Mouse (Mus musculus) stomach, embryonic 14.5 days (tissue): Measurements from ENCODE around the gene Hist1h3a. TPM values are rescaled to one million over a fixed set of nuclear protein-coding genes. Genes with fewer than 3 reads are reported as not detected.
"Not testable (repeated sequence)": the region's sequence is repeated elsewhere in the genome, so short reads cannot be mapped to it uniquely, and the experiment has no call there.

Source experiments
- ATAC-seq: fragments of 200-750 bp; cut with Nextera tagmentation; 2 replicates; pipeline ENCODE4 v1.8.0; 2017; ENCODE audit warnings: low read depth, moderate TSS enrichment; ENCODE audit not compliant: insufficient number of reproducible peaks, insufficient read depth, low FRiP score
- H3K27ac ChIP-seq: fragments of 300-500 bp; sonication (generic); 2 replicates; pipeline ENCODE4 v1.5.1; 2014; ENCODE audit warnings: mild to moderate bottlenecking, low read length, moderate library complexity, mixed read lengths
- H3K27me3 ChIP-seq: fragments of 300-500 bp; sonication (generic); 2 replicates; pipeline ENCODE4 v1.6.1; 2014; ENCODE audit warnings: low read length, control low read depth, mixed read lengths; ENCODE audit not compliant: control insufficient read depth, insufficient read depth
- H3K36me3 ChIP-seq: fragments of 300-500 bp; sonication (generic); 2 replicates; pipeline ENCODE4 v1.6.1; 2014; ENCODE audit warnings: mild to moderate bottlenecking, control low read depth, low read length, moderate library complexity, mixed read lengths; ENCODE audit not compliant: control insufficient read depth, insufficient read depth
- H3K4me1 ChIP-seq: fragments of 300-500 bp; sonication (generic); 2 replicates; pipeline ENCODE4 v1.6.1; 2014; ENCODE audit warnings: low read length, control low read depth, mixed read lengths; ENCODE audit not compliant: control insufficient read depth, insufficient read depth
- H3K4me2 ChIP-seq: fragments of 300-500 bp; sonication (generic); replicated peaks from 2 replicates; pipeline ENCODE4 v1.6.1; 2014; ENCODE audit warnings: low read depth, low read length, control low read depth
- H3K4me3 ChIP-seq: fragments of 300-500 bp; sonication (generic); 2 replicates; pipeline ENCODE4 v1.5.1; 2014; ENCODE audit warnings: low read depth, low read length, control low read depth
- H3K9ac ChIP-seq: fragments of 300-500 bp; sonication (generic); replicated peaks from 2 replicates; pipeline ENCODE4 v1.6.1; 2014; ENCODE audit warnings: low read depth, mild to moderate bottlenecking, control low read depth, low read length, moderate library complexity, mixed read lengths
- H3K9me3 ChIP-seq: fragments of 300-500 bp; sonication (generic); 2 replicates; pipeline ENCODE4 v1.6.1; 2016; ENCODE audit warnings: low read depth, low read length, control low read depth; ENCODE audit not compliant: control insufficient read depth
- WGBS: fragments of 180-500 bp; shearing (Covaris S2); extraction: QIAGEN DNeasy Blood & Tissue Kit; methylation state at CpG from one replicate; pipeline ENCODE4 v1.1.7; 2014; 5-methylcytosine and 5-hydroxymethylcytosine counted together
- polyA plus RNA-seq: library from polyadenylated mRNA; unstranded; fragments of >200 nt; fragmentation: Nextera tagmentation; extraction: Ambion mirVana; gene quantifications from 2 replicates; pipeline ENCODE4 v1.2.1, GENCODE M21; 2014

Gene Hist1h3a
- polyA plus RNA-seq, 1 experiment from 2014 or later, result 6.5 TPM

GRCm38 (mm10) chr13:23746201-23747080 lies 15.7 kb downstream of the Hist1h3a start, which contains the start of gene Hist1h2bb:
TSS of gene Hist1h2bb (plus strand) at chr13:23746734.
- H3K4me1 ChIP-seq, H3K36me3 ChIP-seq, H3K27me3 ChIP-seq, H3K9me3 ChIP-seq: not testable (repeated sequence)
- Histone ChIP-seq H3K4me2 (peak within 1 kb of the TSS; percentile 71), H3K4me3 (peak within 1 kb of the TSS; percentile 35), H3K9ac (peak within 1 kb of the TSS; percentile 71), H3K27ac (peak within 1 kb of the TSS; percentile 99)
- under 1% methylated on average over 36 of the region's 58 CpGs for WGBS
- peak; percentile 92 for ATAC-seq

GRCm38 (mm10) chr13:23745381-23746161 lies 16.6 kb downstream of the Hist1h3a start, which contains the start of gene Hist1h3c:
TSS of gene Hist1h3c (minus strand) at chr13:23745602.
- no peaks in the 10 kb centered on the region for H3K36me3 ChIP-seq
- peak within 1 kb of the TSS; percentile 99 for H3K27ac ChIP-seq
- H3K9me3 ChIP-seq, result no peaks in the 10 kb centered on the region
- peaks cover 14% of the 10 kb centered on the region for H3K4me1 ChIP-seq
- peak within 1 kb of the TSS; percentile 71 for H3K4me2 ChIP-seq
- H3K4me3 ChIP-seq, result peak within 1 kb of the TSS; percentile 35
- under 1% methylated on average over 28 of the region's 28 CpGs for WGBS
- H3K27me3 ChIP-seq, result no peaks in the 10 kb centered on the region
- H3K9ac ChIP-seq, result peak within 1 kb of the TSS; percentile 71
- ATAC-seq, result peak; percentile 68

- no peak for ATAC-seq
- peak overlapping the region; percentile 57 for H3K9ac ChIP-seq
- peaks cover 18% of the 10 kb centered on the region for H3K4me1 ChIP-seq
- no peaks in the 10 kb centered on the region for H3K9me3 ChIP-seq
- H3K27ac ChIP-seq, result peak overlapping the region; percentile 82
- under 1% methylated on average over 16 of the region's 36 CpGs for whole genome bisulfite sequencing
- peak overlapping the region; percentile 35 for H3K4me3 ChIP-seq
- peak overlapping the region; percentile 71 for H3K4me2 ChIP-seq
- H3K36me3 ChIP-seq, result no peaks in the 10 kb centered on the region
- no peaks in the 10 kb centered on the region for H3K27me3 ChIP-seq
These were observed 17.5 kb downstream of the Hist1h3a start for GRCm38 (mm10) chr13:23744421-23745380.

GRCm38 (mm10) chr13:23743963-23744362 lies 18.2 kb downstream of the Hist1h3a start:
- Histone ChIP-seq H3K4me2 (peak overlapping the region; percentile 71), H3K9ac (no peak overlapping the region), H3K27me3 (no peaks in the 10 kb centered on the region), H3K4me3 (peak overlapping the region; percentile 35), H3K4me1 (peaks cover 20% of the 10 kb centered on the region), H3K9me3 (no peaks in the 10 kb centered on the region), H3K36me3 (no peaks in the 10 kb centered on the region), H3K27ac (peak overlapping the region; percentile 82)
- no peak for ATAC-seq
- WGBS, result 31% methylated on average over 4 of the region's 4 CpGs

GRCm38 (mm10) chr13:23743215-23743614 lies 19.0 kb downstream of the Hist1h3a start:
- H3K27me3 ChIP-seq, result no peaks in the 10 kb centered on the region
- H3K36me3 ChIP-seq, result no peaks in the 10 kb centered on the region
- no peaks in the 10 kb centered on the region for H3K9me3 ChIP-seq
- H3K4me2 ChIP-seq, result no peak overlapping the region
- no peak for ATAC-seq
- WGBS, result 79% methylated on average over 5 of the region's 5 CpGs
- no peak overlapping the region for H3K4me3 ChIP-seq
- H3K4me1 ChIP-seq, result peaks cover 16% of the 10 kb centered on the region
- no peak overlapping the region for H3K9ac ChIP-seq
- H3K27ac ChIP-seq, result no peak overlapping the region

- Histone ChIP-seq H3K9me3 (no peaks in the 10 kb centered on the region), H3K36me3 (no peaks in the 10 kb centered on the region), H3K27ac (no peak overlapping the region), H3K4me2 (no peak overlapping the region), H3K4me3 (no peak overlapping the region), H3K27me3 (no peaks in the 10 kb centered on the region), H3K9ac (no peak overlapping the region), H3K4me1 (peaks cover 17% of the 10 kb centered on the region; the same call in 1 of the 2 replicates)
- no peak for ATAC-seq
These were observed 20.2 kb downstream of the Hist1h3a start for GRCm38 (mm10) chr13:23742007-23742406.

DNA sequence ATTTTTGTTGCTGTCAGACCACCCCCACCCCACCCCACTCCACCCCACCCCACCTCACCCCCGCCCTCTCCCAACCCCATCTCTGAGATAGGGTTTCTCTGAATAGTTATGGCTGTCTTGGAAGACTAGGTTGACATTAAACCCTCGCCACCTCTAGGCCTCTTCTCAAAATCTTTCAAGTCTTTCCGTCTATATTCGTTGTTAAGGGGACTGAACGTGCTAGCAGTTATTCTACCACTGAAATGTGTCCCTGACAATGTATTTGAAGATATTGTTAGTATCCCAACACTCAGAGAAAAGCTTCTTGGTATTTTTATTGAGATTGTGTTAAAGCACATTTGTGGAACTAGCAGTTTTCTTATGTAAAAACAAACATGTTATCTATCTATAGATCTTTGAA lies 21.3 kb downstream of the Hist1h3a start:
- ATAC-seq, result no peak
- Histone ChIP-seq H3K27me3 (no peaks in the 10 kb centered on the region), H3K9me3 (no peaks in the 10 kb centered on the region), H3K4me2 (peak overlapping the region; percentile 91), H3K4me1 (peaks cover 17% of the 10 kb centered on the region; the same call in 1 of the 2 replicates), H3K9ac (peak overlapping the region; percentile 92; the same call in 1 of the 2 replicates), H3K36me3 (no peaks in the 10 kb centered on the region), H3K27ac (no peak overlapping the region; the same call in 1 of the 2 replicates), H3K4me3 (peak overlapping the region; percentile 63)
- WGBS, result 49% methylated on average over 5 of the region's 5 CpGs
